Mouse (Mus musculus) left cerebral cortex, adult 11 months (tissue): ENCODE data around the gene Wdfy3.

Experiments used
- DNase-seq: peaks from one replicate; pipeline ENCODE4 v3.0.0; 2022; ENCODE audit warnings: low spot score

Gene Wdfy3

DNA sequence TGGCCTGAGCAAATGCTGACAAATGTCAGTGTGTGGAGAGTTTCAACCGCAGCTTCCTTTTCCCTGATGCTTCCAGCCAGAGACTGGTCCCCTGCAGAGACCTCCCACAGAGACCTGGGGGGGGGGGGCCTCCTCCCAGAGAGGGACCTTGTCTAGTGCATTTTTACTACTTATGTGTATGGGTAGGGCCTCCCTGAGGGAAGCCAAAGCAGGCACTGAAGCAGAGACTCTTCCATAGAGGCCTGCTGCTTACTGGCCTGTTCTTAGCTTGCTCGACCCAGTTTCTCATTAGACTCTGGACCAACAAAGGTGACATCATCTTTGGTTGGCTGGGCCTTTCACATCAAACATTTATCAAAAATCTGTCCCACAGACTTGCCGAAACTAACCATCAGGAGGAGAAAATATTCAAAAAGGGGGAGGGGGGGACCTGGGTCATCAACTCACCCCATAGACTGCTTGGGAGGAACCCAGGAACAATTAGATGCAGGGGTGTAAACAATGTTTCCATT lies 14.5 kb downstream of the Wdfy3 start:
- no peak for DNase-seq

- no peak for DNase-seq
These were observed 15.1 kb downstream of the Wdfy3 start for GRCm38 (mm10) chr5:102054511-102055093.

- no peak for DNase-seq
These were observed 16.8 kb downstream of the Wdfy3 start for GRCm38 (mm10) chr5:102052906-102053305.

DNA sequence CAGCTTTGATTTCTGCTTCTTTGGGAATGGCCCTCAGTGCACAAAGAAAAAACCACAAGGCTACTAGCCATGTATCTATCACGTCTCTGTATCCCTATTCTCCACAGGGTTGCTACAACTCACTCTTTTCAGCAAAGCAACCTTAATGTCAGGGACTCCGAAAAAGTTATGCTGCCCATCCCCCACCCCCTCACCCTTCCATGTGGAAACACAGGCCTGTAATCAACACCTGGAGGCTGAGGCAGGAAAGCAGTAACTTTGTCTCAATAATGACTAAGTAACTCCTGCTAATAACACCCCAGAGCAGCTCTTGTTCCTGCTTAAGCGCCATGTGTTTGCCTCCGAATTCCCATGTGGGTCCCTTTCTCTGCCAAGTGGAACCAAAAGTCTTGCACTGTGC lies 17.3 kb downstream of the Wdfy3 start:
- DNase-seq, result no peak

DNA sequence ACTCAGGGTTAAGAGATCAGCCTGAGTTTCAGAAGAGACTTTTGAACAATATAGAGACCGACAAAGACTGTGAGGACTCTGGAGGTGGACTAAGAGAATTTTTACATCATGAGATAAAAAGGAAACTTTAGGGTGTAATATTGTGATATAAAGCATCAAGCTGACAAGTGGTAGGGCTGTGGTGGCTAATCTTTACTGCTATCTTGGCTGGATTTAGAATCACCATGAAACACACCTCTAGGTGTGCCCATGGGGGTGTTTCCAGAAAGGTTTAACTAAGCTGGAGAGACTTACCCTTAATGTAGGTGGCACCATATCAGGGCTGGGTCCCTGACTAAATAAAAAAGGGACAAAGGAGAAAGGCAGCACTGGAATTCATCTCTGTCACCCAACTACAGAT lies 19.0 kb downstream of the Wdfy3 start:
- DNase-seq, result no peak

- DNase-seq, result no peak
These were observed 21.3 kb downstream of the Wdfy3 start for GRCm38 (mm10) chr5:102048416-102048815.

GRCm38 (mm10) chr5:102046617-102047116 lies 23.1 kb downstream of the Wdfy3 start:
- no peak for DNase-seq

GRCm38 (mm10) chr5:102045636-102046616 lies 23.8 kb downstream of the Wdfy3 start:
- DNase-seq, result no peak

GRCm38 (mm10) chr5:102045177-102045576 lies 24.5 kb downstream of the Wdfy3 start:
- no peak for DNase-seq

GRCm38 (mm10) chr5:102033281-102033680 lies 36.4 kb downstream of the Wdfy3 start:
- no peak for DNase-seq

DNA sequence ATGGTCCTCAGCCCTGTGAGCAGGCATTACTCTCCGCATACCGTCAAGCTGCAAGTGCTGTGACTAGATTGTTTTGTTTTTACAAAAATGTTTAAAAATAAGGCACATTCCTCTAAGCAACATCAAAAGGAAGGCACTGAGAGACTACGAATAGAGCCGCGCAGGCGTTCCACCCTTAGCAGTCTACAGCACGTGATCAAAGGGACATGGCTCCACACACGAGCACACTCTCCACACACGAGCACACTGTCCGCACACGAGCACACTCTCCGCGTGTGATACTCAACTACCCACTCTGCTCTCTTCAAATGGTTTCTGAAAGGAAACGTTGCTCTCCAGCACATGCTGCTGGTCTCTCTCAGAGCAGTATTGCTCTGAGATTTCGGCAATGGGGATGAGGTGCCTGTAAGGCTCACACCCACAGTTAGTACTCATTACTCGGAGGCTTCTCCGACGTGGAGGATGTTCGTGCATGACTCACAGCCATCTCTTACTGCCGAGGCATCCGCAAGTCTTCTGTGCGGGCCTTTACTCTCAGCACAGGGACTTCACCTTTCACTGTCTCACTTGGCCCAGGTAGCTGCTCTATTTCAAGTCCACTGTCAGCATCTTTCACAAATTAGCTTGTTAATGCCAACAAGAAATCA lies 37.0 kb downstream of the Wdfy3 start:
- DNase-seq, result no peak

DNA sequence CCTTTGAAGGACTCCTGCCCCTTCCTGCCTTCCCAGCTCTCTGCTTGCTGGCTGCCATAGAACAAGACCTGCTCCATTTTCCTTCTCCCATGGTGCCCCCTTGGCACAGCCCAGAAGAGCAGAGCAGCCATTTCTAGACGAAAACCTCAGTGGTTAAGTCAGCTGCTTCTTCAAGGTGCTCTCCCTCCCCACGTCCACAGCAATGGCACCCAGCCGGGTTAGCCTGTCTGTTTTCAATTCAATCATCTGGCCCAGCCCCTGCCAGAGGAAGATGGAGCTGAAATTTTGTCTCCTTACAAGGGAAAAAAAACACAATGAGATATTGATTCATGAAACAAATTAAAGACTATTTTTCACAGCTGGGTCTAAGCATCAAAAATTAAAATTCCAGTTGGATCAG lies 37.5 kb downstream of the Wdfy3 start:
- no peak for DNase-seq

- no peak for DNase-seq
These were observed 46.3 kb downstream of the Wdfy3 start for GRCm38 (mm10) chr5:102023376-102023775.

DNA sequence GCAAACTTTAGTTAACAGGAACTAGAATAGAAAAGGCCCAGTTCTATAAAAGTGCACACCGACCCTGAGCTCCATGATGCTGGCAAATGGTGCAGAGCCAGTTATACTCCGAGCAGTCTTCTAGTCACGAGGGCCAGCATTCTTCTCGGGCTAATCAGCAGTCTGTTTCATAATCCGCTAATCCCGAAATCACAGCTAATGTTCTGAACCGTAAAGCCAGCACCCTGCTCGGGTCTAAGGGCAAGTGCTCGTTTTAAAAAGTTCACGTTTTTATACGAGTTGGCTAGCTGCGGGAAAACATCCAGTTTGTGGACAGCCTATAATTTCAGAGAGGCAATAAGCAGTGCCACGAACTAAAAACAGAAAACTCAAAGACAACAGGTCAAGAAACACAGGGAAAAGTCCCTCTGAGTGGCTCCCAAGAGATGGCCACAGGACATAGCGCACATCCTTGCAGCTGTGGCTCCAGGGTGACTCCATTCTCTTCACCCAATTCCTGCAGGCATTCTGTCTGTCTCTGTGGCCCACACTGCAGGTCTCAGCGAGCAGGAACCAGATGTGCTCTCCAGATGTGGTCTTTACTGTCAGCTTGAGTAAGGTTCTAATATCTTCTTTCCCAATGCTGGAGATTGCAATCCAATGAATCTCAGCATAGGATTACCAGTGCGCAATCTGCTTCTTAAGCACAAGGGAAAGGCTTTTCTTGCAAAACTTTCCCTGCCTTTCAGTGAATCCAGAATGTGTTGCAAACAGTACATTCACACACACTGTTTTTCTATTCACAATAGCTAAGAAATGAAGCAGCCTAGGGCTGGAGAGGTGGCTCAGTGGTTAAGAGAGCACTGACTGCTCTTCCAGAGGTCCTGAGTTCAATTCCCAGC lies 47.5 kb downstream of the Wdfy3 start:
- DNase-seq, result no peak

- no peak for DNase-seq
These were observed 55.5 kb downstream of the Wdfy3 start for GRCm38 (mm10) chr5:102014235-102014634.

DNA sequence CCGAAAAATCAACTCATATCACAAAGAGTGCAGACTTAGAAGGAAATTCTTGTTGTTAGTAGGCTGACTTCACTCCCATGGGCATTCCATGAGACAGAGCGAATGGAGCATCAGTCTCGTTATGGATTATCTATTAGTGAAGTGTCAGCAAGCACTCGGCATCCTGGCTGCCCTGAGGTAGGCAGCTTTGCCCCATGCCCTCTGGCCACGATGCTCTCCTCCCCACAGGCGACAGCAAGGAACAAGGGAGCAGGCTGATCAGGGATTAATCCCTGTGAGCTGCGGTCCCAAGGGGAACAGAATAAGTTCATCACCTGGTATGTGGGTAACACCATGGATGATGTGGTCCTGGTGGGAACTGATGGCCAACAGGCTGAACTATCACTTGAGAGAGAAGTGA lies 55.9 kb downstream of the Wdfy3 start:
- no peak for DNase-seq

DNA sequence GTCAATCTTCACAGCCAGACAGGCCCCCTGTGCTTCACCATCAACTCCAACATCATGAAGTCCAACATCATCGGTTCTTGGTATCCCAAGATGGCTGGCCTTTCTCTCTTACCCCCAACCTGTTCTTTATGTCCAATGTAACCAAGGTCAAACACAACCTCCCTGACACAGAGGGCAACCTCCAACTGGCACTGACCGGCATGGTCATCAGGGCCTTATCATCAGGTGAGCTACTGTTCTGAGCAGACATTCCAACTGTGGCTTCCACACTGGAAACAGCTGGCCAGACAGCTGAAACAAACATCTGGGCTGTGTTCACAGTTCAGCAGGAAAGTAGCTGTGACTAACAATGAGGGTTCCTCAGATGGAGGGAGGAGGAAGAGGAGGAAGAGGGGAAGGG lies 58.8 kb downstream of the Wdfy3 start:
- no peak for DNase-seq

DNA sequence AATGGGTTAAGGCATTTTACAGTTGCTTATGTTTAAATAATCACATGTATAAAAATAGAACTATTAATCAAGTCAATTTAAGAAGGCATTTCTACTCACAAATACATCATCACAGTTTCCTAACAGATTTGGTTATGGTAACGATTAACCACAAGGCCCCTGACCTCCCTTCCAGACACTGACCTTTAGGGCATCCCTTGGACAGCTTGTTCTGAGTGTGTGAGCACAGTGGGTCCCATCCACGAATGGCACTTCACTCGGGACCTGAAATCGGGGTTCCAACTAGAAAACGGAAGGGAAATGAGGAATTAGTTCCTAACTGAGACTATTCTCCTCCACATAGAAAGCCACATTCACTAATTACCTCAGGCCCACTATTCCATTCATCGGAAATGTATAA lies 60.1 kb downstream of the Wdfy3 start:
- no peak for DNase-seq

DNA sequence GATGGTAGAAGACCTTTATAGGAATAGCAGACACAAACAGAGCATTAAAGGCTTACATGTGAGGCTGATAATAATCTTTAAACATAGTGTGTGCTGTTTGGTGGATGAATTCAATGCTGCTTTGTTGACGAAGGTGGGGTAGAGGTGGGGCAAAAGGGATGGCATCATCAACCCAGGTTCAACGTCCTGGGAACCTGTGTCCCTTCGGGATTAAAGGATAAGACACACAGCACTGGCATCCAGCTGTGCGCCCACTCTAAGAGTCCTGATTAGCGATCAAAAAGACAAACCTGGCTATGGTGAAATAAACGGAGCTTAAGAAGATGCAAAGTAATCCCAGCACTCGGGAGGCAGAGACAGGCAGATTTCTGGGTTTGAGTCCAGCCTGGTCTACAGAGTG lies 61.0 kb downstream of the Wdfy3 start:
- DNase-seq, result no peak

GRCm38 (mm10) chr5:102006218-102006941 lies 63.3 kb downstream of the Wdfy3 start:
- no peak for DNase-seq

DNA sequence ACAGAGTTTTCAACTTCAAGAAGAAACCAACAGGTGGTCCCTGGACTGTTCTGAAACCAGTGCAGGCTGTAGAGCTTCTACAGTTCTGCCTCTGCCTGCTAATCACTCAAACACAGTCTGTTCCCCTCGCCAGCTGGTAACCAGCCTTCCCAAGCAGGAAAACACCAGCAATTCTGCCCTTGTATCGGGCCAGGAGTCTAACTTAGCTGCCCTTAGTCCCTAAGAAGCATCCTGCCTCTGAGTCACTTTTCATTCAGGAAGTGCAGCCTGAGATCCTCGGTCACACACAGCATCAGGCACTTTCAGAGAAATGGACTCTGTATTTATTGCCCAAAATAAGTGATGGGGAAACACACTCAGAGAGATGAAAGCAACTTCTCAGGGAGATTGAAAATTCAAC lies 66.3 kb downstream of the Wdfy3 start:
- DNase-seq, result no peak
